Mouse (Mus musculus) bone marrow, adult 2 months (tissue): ENCODE measurements around the gene Tfap2c.

Experiments used
- CTCF ChIP-seq: fragments of 200-500 bp; IDR thresholded peaks from 2 replicates; pipeline ENCODE4 v1.5.1; 2011; ENCODE audit warnings: low read length, control low read depth; ENCODE audit not compliant: control insufficient read depth, insufficient read depth
- POLR2A ChIP-seq: fragments of 200-500 bp; IDR thresholded peaks from 2 replicates; pipeline ENCODE4 v1.6.1; 2011; ENCODE audit warnings: low read depth, mild to moderate bottlenecking, control low read depth, low read length, borderline replicate concordance; ENCODE audit not compliant: control insufficient read depth

GRCm38 (mm10) chr2:172594326-172594725 lies 44.9 kb downstream of the Tfap2c start:
- TF ChIP-seq CTCF (no peak), POLR2A (no peak)
